Mouse (Mus musculus) T-cell, adult 2 months (primary cell): Measurements from ENCODE around the gene 1700016D06Rik.

ENCODE experiments used
- DNase-seq: peaks from one replicate; pipeline ENCODE4 v3.0.0; 2022; ENCODE audit warnings: low spot score

1700016D06Rik gene

DNA sequence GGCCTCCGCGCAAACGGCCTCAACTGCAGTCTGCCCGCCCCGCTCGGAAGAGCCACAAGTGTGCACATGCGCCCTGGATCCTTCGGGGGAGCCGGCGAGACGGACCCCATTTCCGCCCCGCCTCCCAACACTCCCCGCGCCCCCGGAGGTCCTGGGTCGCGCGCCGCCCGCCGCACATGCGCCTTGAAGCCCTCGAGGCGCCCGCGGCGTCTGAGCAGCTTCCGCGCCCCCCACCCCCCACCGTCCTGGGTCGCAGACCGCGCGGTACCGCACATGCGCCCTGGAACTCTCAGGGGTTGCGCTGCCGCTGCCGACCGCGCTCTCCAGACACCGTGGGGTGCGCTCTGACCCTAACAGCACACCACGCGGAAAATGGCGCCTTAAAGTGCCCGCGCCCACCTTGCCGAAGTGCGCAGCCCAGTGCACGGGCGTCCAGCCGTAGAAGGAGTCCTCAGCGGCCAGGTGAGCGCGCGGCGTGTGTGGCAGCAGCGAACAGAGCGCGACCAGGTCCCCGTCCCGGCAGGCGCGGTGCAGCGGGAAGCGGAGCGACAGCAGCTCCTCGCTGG lies 65.8 kb downstream of the 1700016D06Rik start:
- DNase-seq = peak; percentile 86

GRCm38 (mm10) chr8:11634331-11635011 lies 66.4 kb downstream of the 1700016D06Rik start:
- DNase-seq = peak; percentile 55

GRCm38 (mm10) chr8:11633414-11633813 lies 67.4 kb downstream of the 1700016D06Rik start:
- no peak for DNase-seq

- no peak for DNase-seq
Measured at GRCm38 (mm10) chr8:11632406-11632805, 68.5 kb downstream of the 1700016D06Rik start.

DNA sequence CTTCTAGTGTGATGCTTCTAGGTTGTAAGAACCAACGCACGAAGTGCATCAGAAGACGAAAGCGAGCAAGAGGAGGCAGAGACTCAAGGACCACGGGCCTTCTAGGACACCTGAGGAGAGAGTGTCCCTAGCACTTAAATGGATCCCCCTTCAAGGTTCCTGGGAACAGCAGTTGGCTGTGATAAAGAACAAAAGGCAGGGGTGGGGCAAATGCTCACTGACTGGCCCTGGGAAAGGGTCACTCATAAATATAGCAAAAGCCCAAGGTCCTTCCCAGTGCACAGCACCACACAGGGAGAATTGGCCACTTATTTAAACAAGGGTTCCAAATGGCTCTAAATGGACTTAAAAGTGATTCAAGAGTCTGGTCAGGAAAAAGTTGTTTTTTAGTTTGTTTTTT lies 71.7 kb downstream of the 1700016D06Rik start:
- no peak for DNase-seq

- no peak for DNase-seq
Measured at GRCm38 (mm10) chr8:11628506-11629132, 72.2 kb downstream of the 1700016D06Rik start.

- no peak for DNase-seq
Measured at GRCm38 (mm10) chr8:11627717-11628116, 73.1 kb downstream of the 1700016D06Rik start.

- peak; percentile 3 for DNase-seq
Measured at GRCm38 (mm10) chr8:11625084-11625483, 75.8 kb downstream of the 1700016D06Rik start.

GRCm38 (mm10) chr8:11619091-11619490 lies 81.8 kb downstream of the 1700016D06Rik start:
- no peak for DNase-seq

GRCm38 (mm10) chr8:11618063-11618462 lies 82.8 kb downstream of the 1700016D06Rik start:
- DNase-seq = no peak

- peak; percentile 32 for DNase-seq
Measured at GRCm38 (mm10) chr8:11616294-11616693, 84.6 kb downstream of the 1700016D06Rik start.

- no peak for DNase-seq
Measured at GRCm38 (mm10) chr8:11614126-11614835, 86.6 kb downstream of the 1700016D06Rik start.

DNA sequence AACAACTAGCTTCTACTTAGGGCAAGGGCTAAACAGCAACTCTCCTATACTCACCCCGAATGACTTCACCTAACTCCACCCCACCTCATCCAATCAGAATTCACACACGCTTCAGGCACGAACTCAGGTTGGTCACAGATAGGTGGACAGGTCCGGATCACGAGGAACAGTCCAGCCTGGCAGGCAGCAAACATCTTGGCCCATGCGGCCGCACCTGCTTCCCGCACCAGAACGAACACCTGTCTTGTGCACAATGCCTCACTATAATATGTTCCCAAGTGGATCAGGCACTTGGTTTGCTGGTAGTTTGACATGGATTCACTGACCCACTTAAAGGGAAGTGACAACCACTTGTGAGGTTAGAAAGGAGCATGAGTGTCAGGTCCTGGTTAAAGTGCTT lies 92.0 kb downstream of the 1700016D06Rik start:
- no peak for DNase-seq
